Mouse (Mus musculus): Measurements from ENCODE around the gene B4galt5. TPM values are rescaled to one million over a fixed set of nuclear protein-coding genes. Genes with fewer than 3 reads are reported as not detected.

The B4galt5 gene
- polyA plus RNA-seq, 1 experiment: 5.8 TPM

- no peak overlapping the region for H3K4me3 ChIP-seq (ENCODE audit: control insufficient read depth, low read depth, low read length)
- H3K36me3 ChIP-seq (ENCODE audit: control insufficient read depth, insufficient read depth, low read length): no peaks in the 10 kb centered on the region
- no peak overlapping the region for H3K27ac ChIP-seq (ENCODE audit: control insufficient read depth, insufficient read depth, low read depth, low read length)
- TF ChIP-seq CTCF (IDR thresholded peaks at IDR 0.05; ENCODE audit: control insufficient read depth, insufficient read depth, insufficient replicate concordance, low read depth, low read length): no peak
- no peak for TF ChIP-seq POLR2A (IDR thresholded peaks at IDR 0.05; ENCODE audit: control insufficient read depth, low read depth, low read length)
- H3K4me1 ChIP-seq (ENCODE audit: control insufficient read depth, insufficient read depth, low read length): no peaks in the 10 kb centered on the region; the same call in 1 of the 2 replicates
- H3K27me3 ChIP-seq (ENCODE audit: control insufficient read depth, insufficient read depth, low read length): no peaks in the 10 kb centered on the region
Measured at GRCm38 (mm10) chr2:167263931-167264330, 85.1 kb downstream of the B4galt5 start.

- Histone ChIP-seq H3K4me1 (ENCODE audit: control insufficient read depth, insufficient read depth, low read length) (no peaks in the 10 kb centered on the region; the same call in 1 of the 2 replicates), H3K27ac (ENCODE audit: control insufficient read depth, insufficient read depth, low read depth, low read length) (no peak overlapping the region), H3K4me3 (ENCODE audit: control insufficient read depth, low read depth, low read length) (no peak overlapping the region), H3K27me3 (ENCODE audit: control insufficient read depth, insufficient read depth, low read length) (no peaks in the 10 kb centered on the region), H3K36me3 (ENCODE audit: control insufficient read depth, insufficient read depth, low read length) (no peaks in the 10 kb centered on the region)
- TF ChIP-seq POLR2A (IDR thresholded peaks at IDR 0.05; ENCODE audit: control insufficient read depth, low read depth, low read length) (no peak), CTCF (IDR thresholded peaks at IDR 0.05; ENCODE audit: control insufficient read depth, insufficient read depth, insufficient replicate concordance, low read depth, low read length) (no peak)
Measured at GRCm38 (mm10) chr2:167263040-167263810, 85.8 kb downstream of the B4galt5 start.

GRCm38 (mm10) chr2:167262433-167262832 lies 86.5 kb downstream of the B4galt5 start:
- Histone ChIP-seq H3K4me3 (ENCODE audit: control insufficient read depth, low read depth, low read length) (no peak overlapping the region), H3K27me3 (ENCODE audit: control insufficient read depth, insufficient read depth, low read length) (no peaks in the 10 kb centered on the region), H3K4me1 (ENCODE audit: control insufficient read depth, insufficient read depth, low read length) (no peaks in the 10 kb centered on the region; the same call in 1 of the 2 replicates), H3K27ac (ENCODE audit: control insufficient read depth, insufficient read depth, low read depth, low read length) (no peak overlapping the region), H3K36me3 (ENCODE audit: control insufficient read depth, insufficient read depth, low read length) (no peaks in the 10 kb centered on the region)
- no peak for TF ChIP-seq CTCF (IDR thresholded peaks at IDR 0.05; ENCODE audit: control insufficient read depth, insufficient read depth, insufficient replicate concordance, low read depth, low read length)
- TF ChIP-seq POLR2A (IDR thresholded peaks at IDR 0.05; ENCODE audit: control insufficient read depth, low read depth, low read length): no peak

- TF ChIP-seq POLR2A (IDR thresholded peaks at IDR 0.05; ENCODE audit: control insufficient read depth, low read depth, low read length) (no peak), CTCF (IDR thresholded peaks at IDR 0.05; ENCODE audit: control insufficient read depth, insufficient read depth, insufficient replicate concordance, low read depth, low read length) (no peak)
- H3K27me3 ChIP-seq (ENCODE audit: control insufficient read depth, insufficient read depth, low read length): no peaks in the 10 kb centered on the region
- H3K4me3 ChIP-seq (ENCODE audit: control insufficient read depth, low read depth, low read length): no peak overlapping the region
- no peaks in the 10 kb centered on the region; the same call in 1 of the 2 replicates for H3K4me1 ChIP-seq (ENCODE audit: control insufficient read depth, insufficient read depth, low read length)
- no peaks in the 10 kb centered on the region for H3K36me3 ChIP-seq (ENCODE audit: control insufficient read depth, insufficient read depth, low read length)
- H3K27ac ChIP-seq (ENCODE audit: control insufficient read depth, insufficient read depth, low read depth, low read length): peak overlapping the region; percentile 67
Measured at GRCm38 (mm10) chr2:167261106-167261505, 87.9 kb downstream of the B4galt5 start.

- TF ChIP-seq POLR2A (IDR thresholded peaks at IDR 0.05; ENCODE audit: control insufficient read depth, low read depth, low read length) (no peak), CTCF (IDR thresholded peaks at IDR 0.05; ENCODE audit: control insufficient read depth, insufficient read depth, insufficient replicate concordance, low read depth, low read length) (no peak)
- H3K4me3 ChIP-seq (ENCODE audit: control insufficient read depth, low read depth, low read length): no peak overlapping the region
- H3K27ac ChIP-seq (ENCODE audit: control insufficient read depth, insufficient read depth, low read depth, low read length): no peak overlapping the region
Measured at GRCm38 (mm10) chr2:167257790-167258189, 91.2 kb downstream of the B4galt5 start.

GRCm38 (mm10) chr2:167254808-167255207 lies 94.2 kb downstream of the B4galt5 start:
- H3K36me3 ChIP-seq (ENCODE audit: control insufficient read depth, insufficient read depth, low read length): no peaks in the 10 kb centered on the region
- peaks cover 10% of the 10 kb centered on the region for H3K4me1 ChIP-seq (ENCODE audit: control insufficient read depth, insufficient read depth, low read length)
- H3K27me3 ChIP-seq (ENCODE audit: control insufficient read depth, insufficient read depth, low read length): no peaks in the 10 kb centered on the region
- TF ChIP-seq POLR2A (IDR thresholded peaks at IDR 0.05; ENCODE audit: control insufficient read depth, low read depth, low read length) (no peak), CTCF (IDR thresholded peaks at IDR 0.05; ENCODE audit: control insufficient read depth, insufficient read depth, insufficient replicate concordance, low read depth, low read length) (no peak)
- no peak overlapping the region for H3K4me3 ChIP-seq (ENCODE audit: control insufficient read depth, low read depth, low read length)
- peak overlapping the region; percentile 51; the same call in 1 of the 2 replicates for H3K27ac ChIP-seq (ENCODE audit: control insufficient read depth, insufficient read depth, low read depth, low read length)

More at GRCm38 (mm10) chr2:167257790-167258189, 91.2 kb downstream of the B4galt5 start:
- Histone ChIP-seq H3K27me3 (ENCODE audit: control insufficient read depth, insufficient read depth, low read length) (no peaks in the 10 kb centered on the region), H3K36me3 (ENCODE audit: control insufficient read depth, insufficient read depth, low read length) (no peaks in the 10 kb centered on the region), H3K4me1 (ENCODE audit: control insufficient read depth, insufficient read depth, low read length) (peaks cover 4% of the 10 kb centered on the region; the same call in 1 of the 2 replicates)

GRCm38 (mm10) chr2:167254185-167254584 lies 94.8 kb downstream of the B4galt5 start:
- H3K27ac ChIP-seq (ENCODE audit: control insufficient read depth, insufficient read depth, low read depth, low read length): peak overlapping the region; percentile 4
- H3K4me1 ChIP-seq (ENCODE audit: control insufficient read depth, insufficient read depth, low read length): peaks cover 10% of the 10 kb centered on the region
- no peak for TF ChIP-seq CTCF (IDR thresholded peaks at IDR 0.05; ENCODE audit: control insufficient read depth, insufficient read depth, insufficient replicate concordance, low read depth, low read length)
- no peak for TF ChIP-seq POLR2A (IDR thresholded peaks at IDR 0.05; ENCODE audit: control insufficient read depth, low read depth, low read length)
- H3K36me3 ChIP-seq (ENCODE audit: control insufficient read depth, insufficient read depth, low read length): no peaks in the 10 kb centered on the region
- H3K27me3 ChIP-seq (ENCODE audit: control insufficient read depth, insufficient read depth, low read length): no peaks in the 10 kb centered on the region
- H3K4me3 ChIP-seq (ENCODE audit: control insufficient read depth, low read depth, low read length): no peak overlapping the region
